Mouse (Mus musculus): ENCODE measurements around the gene Aak1. TPM values are rescaled to one million over a fixed set of nuclear protein-coding genes. Genes with fewer than 3 reads are reported as not detected.
A peak's percentile ranks its signal among the peaks of the same experiment; 100 is the strongest.
"Not testable (repeated sequence)": the region's sequence is repeated elsewhere in the genome, so short reads cannot be mapped to it uniquely, and the experiment has no call there.

The Aak1 gene
- polyA plus RNA-seq, 1 experiment = 22.8 TPM

DNA sequence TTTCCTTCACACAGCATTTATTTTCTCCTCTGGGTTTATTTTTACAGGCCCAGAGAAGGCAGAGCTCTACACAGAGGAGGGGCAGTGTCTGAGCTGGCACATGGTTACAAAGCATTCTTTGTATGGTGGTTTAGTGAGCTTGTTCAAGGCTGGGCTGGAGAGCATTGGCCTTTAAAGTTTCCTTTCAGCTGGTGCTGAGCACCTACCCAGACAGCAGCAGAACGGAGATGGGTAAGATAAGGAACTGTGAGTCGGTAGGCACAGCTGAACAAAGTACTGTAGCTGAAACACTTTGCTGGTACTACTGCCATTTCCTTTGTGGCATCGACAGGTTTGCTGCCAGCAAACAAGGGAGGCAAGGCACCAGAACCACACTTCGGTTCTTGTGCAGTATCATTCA, 191.7 kb downstream of the Aak1 start:
- H3K36me3 ChIP-seq (ENCODE audit: control insufficient read depth, insufficient read depth, low read length) = no peaks in the 10 kb centered on the region
- no peak overlapping the region for H3K4me3 ChIP-seq (ENCODE audit: low read depth, low read length)
- TF ChIP-seq CTCF (IDR thresholded peaks at IDR 0.05; ENCODE audit: extremely low read depth, insufficient read length, insufficient replicate concordance, low read depth, low read length) (no peak), POLR2A (IDR thresholded peaks at IDR 0.05; ENCODE audit: low read depth, low read length) (no peak)
- no peaks in the 10 kb centered on the region for H3K27me3 ChIP-seq (ENCODE audit: control insufficient read depth, insufficient read depth, low read length)
- peaks cover 15% of the 10 kb centered on the region; the same call in 1 of the 2 replicates for H3K4me1 ChIP-seq (ENCODE audit: control insufficient read depth, insufficient read depth, insufficient read length, low read length)
- 23% methylated on average over 4 of the region's 4 CpGs for WGBS
- H3K27ac ChIP-seq (ENCODE audit: insufficient read depth, low read depth, low read length) = peak overlapping the region; percentile 35; the same call in 1 of the 2 replicates

DNA sequence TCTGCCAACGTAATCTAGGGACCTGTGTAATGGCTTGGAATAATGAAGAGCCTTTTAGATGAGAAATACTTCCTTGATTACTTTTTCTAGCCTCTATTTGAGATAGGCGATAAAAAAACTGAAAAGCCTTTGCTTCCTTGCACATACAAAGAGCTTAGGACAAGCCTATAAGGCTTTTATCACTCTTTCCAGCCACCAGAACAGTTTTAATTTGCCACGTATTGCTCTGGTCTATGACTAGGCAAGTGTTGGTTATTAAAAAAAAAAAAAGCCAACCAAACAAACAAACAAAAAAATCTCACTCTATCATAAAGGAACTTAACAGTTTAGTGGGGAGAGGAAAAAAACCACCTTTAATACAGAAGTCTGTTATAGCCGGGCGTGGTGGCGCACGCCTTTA, 192.1 kb downstream of the Aak1 start:
- H3K36me3 ChIP-seq (ENCODE audit: control insufficient read depth, insufficient read depth, low read length) = no peaks in the 10 kb centered on the region
- peak overlapping the region; percentile 35; the same call in 1 of the 2 replicates for H3K27ac ChIP-seq (ENCODE audit: insufficient read depth, low read depth, low read length)
- TF ChIP-seq CTCF (IDR thresholded peaks at IDR 0.05; ENCODE audit: extremely low read depth, insufficient read length, insufficient replicate concordance, low read depth, low read length) (no peak), POLR2A (IDR thresholded peaks at IDR 0.05; ENCODE audit: low read depth, low read length) (no peak)
- no peak overlapping the region for H3K4me3 ChIP-seq (ENCODE audit: low read depth, low read length)
- WGBS = 49% methylated on average over 7 of the region's 7 CpGs
- no peaks in the 10 kb centered on the region for H3K27me3 ChIP-seq (ENCODE audit: control insufficient read depth, insufficient read depth, low read length)
- H3K4me1 ChIP-seq (ENCODE audit: control insufficient read depth, insufficient read depth, insufficient read length, low read length) = peaks cover 15% of the 10 kb centered on the region; the same call in 1 of the 2 replicates

GRCm38 (mm10) chr6:87042004-87042336, 192.7 kb downstream of the Aak1 start:
- H3K27ac ChIP-seq (ENCODE audit: insufficient read depth, low read depth, low read length) = peak overlapping the region; percentile 100
- H3K27me3 ChIP-seq (ENCODE audit: control insufficient read depth, insufficient read depth, low read length) = no peaks in the 10 kb centered on the region
- TF ChIP-seq CTCF (IDR thresholded peaks at IDR 0.05; ENCODE audit: extremely low read depth, insufficient read length, insufficient replicate concordance, low read depth, low read length) (no peak), POLR2A (IDR thresholded peaks at IDR 0.05; ENCODE audit: low read depth, low read length) (no peak)
- peaks cover 15% of the 10 kb centered on the region; the same call in 1 of the 2 replicates for H3K4me1 ChIP-seq (ENCODE audit: control insufficient read depth, insufficient read depth, insufficient read length, low read length)
- no peaks in the 10 kb centered on the region for H3K36me3 ChIP-seq (ENCODE audit: control insufficient read depth, insufficient read depth, low read length)
- peak overlapping the region; percentile 94 for H3K4me3 ChIP-seq (ENCODE audit: low read depth, low read length)
- WGBS = under 1% methylated on average over 11 of the region's 11 CpGs

GRCm38 (mm10) chr6:87042337-87043130, 193.2 kb downstream of the Aak1 start, which contains the start of gene Gfpt1:
Gfpt1 (plus strand) TSS chr6:87042846.
- peak; percentile 94 for TF ChIP-seq POLR2A (IDR thresholded peaks at IDR 0.05; ENCODE audit: low read depth, low read length)
- TF ChIP-seq CTCF (IDR thresholded peaks at IDR 0.05; ENCODE audit: extremely low read depth, insufficient read length, insufficient replicate concordance, low read depth, low read length) = no peak
- no peaks in the 10 kb centered on the region for H3K36me3 ChIP-seq (ENCODE audit: control insufficient read depth, insufficient read depth, low read length)
- H3K27ac ChIP-seq (ENCODE audit: insufficient read depth, low read depth, low read length) = peak within 1 kb of the TSS; percentile 100
- WGBS = under 1% methylated on average over 68 of the region's 68 CpGs
- no peaks in the 10 kb centered on the region for H3K27me3 ChIP-seq (ENCODE audit: control insufficient read depth, insufficient read depth, low read length)
- H3K4me1 ChIP-seq (ENCODE audit: control insufficient read depth, insufficient read depth, insufficient read length, low read length) = peaks cover 12% of the 10 kb centered on the region; the same call in 1 of the 2 replicates
- H3K4me3 ChIP-seq (ENCODE audit: low read depth, low read length) = peak within 1 kb of the TSS; percentile 94

GRCm38 (mm10) chr6:87043131-87043516, 193.8 kb downstream of the Aak1 start:
- 4% methylated on average over 9 of the region's 9 CpGs for WGBS
- Histone ChIP-seq H3K27ac (ENCODE audit: insufficient read depth, low read depth, low read length) (peak overlapping the region; percentile 83), H3K27me3 (ENCODE audit: control insufficient read depth, insufficient read depth, low read length) (no peaks in the 10 kb centered on the region), H3K4me1 (ENCODE audit: control insufficient read depth, insufficient read depth, insufficient read length, low read length) (peaks cover 7% of the 10 kb centered on the region; the same call in 1 of the 2 replicates), H3K4me3 (ENCODE audit: low read depth, low read length) (peak overlapping the region; percentile 94), H3K36me3 (ENCODE audit: control insufficient read depth, insufficient read depth, low read length) (peaks cover under 1% of the 10 kb centered on the region)
- no peak for TF ChIP-seq CTCF (IDR thresholded peaks at IDR 0.05; ENCODE audit: extremely low read depth, insufficient read length, insufficient replicate concordance, low read depth, low read length)
- TF ChIP-seq POLR2A (IDR thresholded peaks at IDR 0.05; ENCODE audit: low read depth, low read length) = no peak

- TF ChIP-seq POLR2A (IDR thresholded peaks at IDR 0.05; ENCODE audit: low read depth, low read length) = no peak
- no peak for TF ChIP-seq CTCF (IDR thresholded peaks at IDR 0.05; ENCODE audit: extremely low read depth, insufficient read length, insufficient replicate concordance, low read depth, low read length)
- H3K4me3 ChIP-seq (ENCODE audit: low read depth, low read length) = no peak overlapping the region
- H3K27me3 ChIP-seq (ENCODE audit: control insufficient read depth, insufficient read depth, low read length) = no peaks in the 10 kb centered on the region
- H3K27ac ChIP-seq (ENCODE audit: insufficient read depth, low read depth, low read length) = no peak overlapping the region
- peaks cover 2% of the 10 kb centered on the region; the same call in 1 of the 2 replicates for H3K4me1 ChIP-seq (ENCODE audit: control insufficient read depth, insufficient read depth, insufficient read length, low read length)
- H3K36me3 ChIP-seq (ENCODE audit: control insufficient read depth, insufficient read depth, low read length) = peaks cover 7% of the 10 kb centered on the region
- WGBS = 17% methylated on average over 2 of the region's 2 CpGs
Observed at GRCm38 (mm10) chr6:87044895-87045294, 195.6 kb downstream of the Aak1 start.

GRCm38 (mm10) chr6:87045507-87045906, 196.2 kb downstream of the Aak1 start:
- 74% methylated on average over 3 of the region's 3 CpGs for WGBS
- peaks cover 2% of the 10 kb centered on the region; the same call in 1 of the 2 replicates for H3K4me1 ChIP-seq (ENCODE audit: control insufficient read depth, insufficient read depth, insufficient read length, low read length)
- TF ChIP-seq CTCF (IDR thresholded peaks at IDR 0.05; ENCODE audit: extremely low read depth, insufficient read length, insufficient replicate concordance, low read depth, low read length) (no peak), POLR2A (IDR thresholded peaks at IDR 0.05; ENCODE audit: low read depth, low read length) (no peak)
- no peak overlapping the region for H3K4me3 ChIP-seq (ENCODE audit: low read depth, low read length)
- H3K36me3 ChIP-seq (ENCODE audit: control insufficient read depth, insufficient read depth, low read length) = peaks cover 7% of the 10 kb centered on the region
- no peak overlapping the region for H3K27ac ChIP-seq (ENCODE audit: insufficient read depth, low read depth, low read length)
- H3K27me3 ChIP-seq (ENCODE audit: control insufficient read depth, insufficient read depth, low read length) = no peaks in the 10 kb centered on the region

- H3K4me3 ChIP-seq (ENCODE audit: low read depth, low read length); H3K4me1 ChIP-seq (ENCODE audit: control insufficient read depth, insufficient read depth, insufficient read length, low read length); H3K27me3 ChIP-seq (ENCODE audit: control insufficient read depth, insufficient read depth, low read length); H3K27ac ChIP-seq (ENCODE audit: insufficient read depth, low read depth, low read length): not testable (repeated sequence)
- 96% methylated on average over 7 of the region's 7 CpGs for WGBS
- peaks cover 29% of the 10 kb centered on the region for H3K36me3 ChIP-seq (ENCODE audit: control insufficient read depth, insufficient read depth, low read length)
Observed at GRCm38 (mm10) chr6:87048712-87049111, 199.4 kb downstream of the Aak1 start.

Data from small intestine, adult 2 months (tissue).